Mouse (Mus musculus) heart, embryonic 11.5 days (tissue): ENCODE measurements around the gene Zfp239. TPM values are rescaled to one million over a fixed set of nuclear protein-coding genes. Genes with fewer than 3 reads are reported as not detected.
"Not testable (repeated sequence)": the region's sequence is repeated elsewhere in the genome, so short reads cannot be mapped to it uniquely, and the experiment has no call there.

Source experiments
- ATAC-seq: fragments of 200-750 bp; cut with Nextera tagmentation; replicated peaks from 2 replicates; pipeline ENCODE4 v1.8.0; 2017; ENCODE audit warnings: moderate library complexity; ENCODE audit not compliant: insufficient number of reproducible peaks, low FRiP score, low TSS enrichment
- H3K27ac ChIP-seq: fragments of 300-500 bp; sonication (generic); 2 replicates; pipeline ENCODE4 v1.5.1; 2014; ENCODE audit warnings: mild to moderate bottlenecking, low read depth, low read length
- H3K27me3 ChIP-seq: fragments of 300-500 bp; sonication (generic); 2 replicates; pipeline ENCODE4 v1.6.1; 2014; ENCODE audit warnings: mild to moderate bottlenecking, low read length, mixed read lengths; ENCODE audit not compliant: control insufficient read depth, insufficient read depth
- H3K36me3 ChIP-seq: fragments of 300-500 bp; sonication (generic); 2 replicates; pipeline ENCODE4 v1.6.1; 2014; ENCODE audit warnings: mild to moderate bottlenecking, low read length, moderate library complexity, mixed read lengths; ENCODE audit not compliant: control insufficient read depth, insufficient read depth
- H3K4me1 ChIP-seq: fragments of 300-500 bp; sonication (generic); 2 replicates; pipeline ENCODE4 v1.6.1; 2014; ENCODE audit warnings: low read length; ENCODE audit not compliant: control insufficient read depth, insufficient read depth
- H3K4me2 ChIP-seq: fragments of 300-500 bp; sonication (generic); 2 replicates; pipeline ENCODE4 v1.6.1; 2014; ENCODE audit warnings: mild to moderate bottlenecking, moderate library complexity
- H3K4me3 ChIP-seq: fragments of 300-500 bp; sonication (generic); 2 replicates; pipeline ENCODE4 v1.5.1; 2014; ENCODE audit warnings: low read depth, low read length
- H3K9ac ChIP-seq: fragments of 300-500 bp; sonication (generic); 2 replicates; pipeline ENCODE4 v1.6.1; 2014; ENCODE audit warnings: mild to moderate bottlenecking, low read depth, low read length, moderate library complexity
- H3K9me3 ChIP-seq: fragments of 300-500 bp; sonication (generic); replicated peaks from 2 replicates; pipeline ENCODE4 v1.6.1; 2016; ENCODE audit warnings: low read length; ENCODE audit not compliant: control insufficient read depth
- WGBS: fragments of 180-500 bp; shearing (Covaris S2); extraction: QIAGEN DNeasy Blood & Tissue Kit; methylation state at CpG from one replicate; pipeline ENCODE4 v1.1.7; 2014; ENCODE audit not compliant: insufficient replicate concordance; 5-methylcytosine and 5-hydroxymethylcytosine counted together
- polyA plus RNA-seq: library from polyadenylated mRNA; unstranded; fragments of >200 nt; fragmentation: Nextera tagmentation; extraction: Ambion mirVana; gene quantifications from 2 replicates; pipeline ENCODE4 v1.2.1, GENCODE M21; 2014

The Zfp239 gene
- polyA plus RNA-seq, 1 experiment from 2014 or later, result 4.1 TPM

DNA sequence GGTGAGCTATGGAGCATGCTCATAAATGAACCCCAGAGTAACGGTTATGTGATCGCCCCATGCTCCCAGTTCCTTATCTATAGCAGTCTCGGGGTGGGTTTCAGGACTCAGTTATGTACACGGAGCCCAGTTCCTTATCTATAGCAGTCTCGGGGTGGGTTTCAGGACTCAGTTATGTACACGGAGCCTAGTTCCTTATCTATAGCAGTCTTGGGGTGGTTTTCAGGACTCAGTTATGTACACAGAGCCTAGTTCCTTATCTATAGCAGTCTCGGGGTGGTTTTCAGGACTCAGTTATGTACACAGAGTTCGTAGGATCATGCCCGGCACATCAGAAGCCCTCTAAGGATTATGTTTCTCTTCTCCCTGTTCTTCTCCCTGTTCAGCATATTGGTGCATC is 17.3 kb upstream of the Zfp239 start:
- H3K4me2 ChIP-seq, result no peak overlapping the region
- peaks cover 4% of the 10 kb centered on the region; the same call in 1 of the 2 replicates for H3K4me1 ChIP-seq
- peaks cover 33% of the 10 kb centered on the region for H3K36me3 ChIP-seq
- ATAC-seq, result no peak
- 70% methylated on average over 9 of the region's 9 CpGs for WGBS
- H3K4me3 ChIP-seq, result no peak overlapping the region
- no peaks in the 10 kb centered on the region for H3K9me3 ChIP-seq
- no peak overlapping the region for H3K27ac ChIP-seq
- no peak overlapping the region for H3K9ac ChIP-seq
- H3K27me3 ChIP-seq, result no peaks in the 10 kb centered on the region

DNA sequence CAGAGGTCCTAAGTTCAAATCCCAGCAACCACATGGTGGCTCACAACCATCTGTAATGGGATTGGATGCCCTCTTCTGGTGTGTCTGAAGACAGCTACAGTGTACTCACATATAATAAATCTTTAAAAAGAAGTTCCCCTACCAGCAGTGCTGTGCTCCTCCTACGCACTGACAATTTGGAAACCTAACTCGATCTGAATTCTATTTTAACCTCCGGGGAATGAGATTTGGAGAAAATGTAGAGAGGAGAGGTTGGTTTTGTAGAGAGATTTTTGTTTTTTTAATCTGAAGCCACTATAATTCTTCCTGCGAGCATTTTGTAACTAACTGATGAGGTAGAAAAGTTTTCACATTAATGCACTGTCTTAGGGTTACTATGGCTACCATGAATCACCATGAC is 15.2 kb upstream of the Zfp239 start:
- H3K36me3 ChIP-seq, result peaks cover 33% of the 10 kb centered on the region
- 90% methylated on average over 4 of the region's 4 CpGs for WGBS
- H3K4me2 ChIP-seq, H3K4me1 ChIP-seq, ATAC-seq, H3K27ac ChIP-seq, H3K9me3 ChIP-seq, H3K9ac ChIP-seq, H3K27me3 ChIP-seq, H3K4me3 ChIP-seq: not testable (repeated sequence)

DNA sequence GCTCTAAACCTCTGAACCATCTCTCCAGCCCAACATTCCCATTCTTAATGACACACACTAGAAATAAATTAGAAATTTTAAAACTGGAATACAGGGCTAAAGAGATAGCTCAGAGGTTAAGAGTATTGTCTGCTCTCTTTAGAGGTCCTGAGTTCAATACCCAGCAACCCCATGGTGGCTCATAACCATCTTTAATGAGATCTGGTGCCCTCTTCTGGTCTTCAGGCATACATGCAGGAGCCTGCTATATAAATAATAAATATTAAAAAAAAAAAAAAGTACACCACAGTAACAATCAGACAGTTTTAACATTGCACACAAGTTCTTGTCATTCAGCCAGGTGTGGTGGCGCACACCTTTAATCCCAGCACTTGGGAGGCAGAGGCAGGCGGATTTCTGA is 14.1 kb upstream of the Zfp239 start:
- no peaks in the 10 kb centered on the region for H3K27me3 ChIP-seq
- no peak overlapping the region for H3K9ac ChIP-seq
- no peak overlapping the region for H3K4me2 ChIP-seq
- H3K4me3 ChIP-seq, result no peak overlapping the region
- H3K4me1 ChIP-seq, result no peaks in the 10 kb centered on the region
- no peak for ATAC-seq
- H3K9me3 ChIP-seq, result no peaks in the 10 kb centered on the region
- peaks cover 33% of the 10 kb centered on the region for H3K36me3 ChIP-seq
- no peak overlapping the region for H3K27ac ChIP-seq
- WGBS, result 85% methylated on average over 2 of the region's 2 CpGs

DNA sequence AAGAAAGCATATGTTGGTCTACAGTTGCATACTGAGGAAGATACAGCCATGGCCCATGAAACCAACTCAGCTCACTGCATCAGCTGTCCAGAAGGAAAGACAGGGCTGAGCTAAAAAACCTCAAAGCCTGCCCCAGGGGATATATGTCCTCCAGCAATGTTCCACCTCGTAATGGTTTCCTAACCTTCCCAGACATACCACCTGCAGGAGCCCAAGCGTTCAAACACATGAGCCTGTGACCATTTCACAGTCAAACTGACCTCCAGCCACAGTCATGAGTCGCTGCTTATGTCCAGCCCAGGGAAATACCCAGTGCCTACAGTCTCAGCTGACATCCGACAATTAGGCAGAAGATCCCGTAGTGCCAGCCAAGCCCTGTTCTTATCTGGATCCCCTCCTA is 13.3 kb upstream of the Zfp239 start:
- no peak overlapping the region for H3K4me3 ChIP-seq
- H3K9me3 ChIP-seq, result no peaks in the 10 kb centered on the region
- H3K36me3 ChIP-seq, result peaks cover 30% of the 10 kb centered on the region
- no peak overlapping the region for H3K9ac ChIP-seq
- H3K27me3 ChIP-seq, result no peaks in the 10 kb centered on the region
- H3K4me2 ChIP-seq, result no peak overlapping the region
- no peaks in the 10 kb centered on the region for H3K4me1 ChIP-seq
- H3K27ac ChIP-seq, result no peak overlapping the region
- no peak for ATAC-seq
- 80% methylated on average over 5 of the region's 5 CpGs for WGBS

DNA sequence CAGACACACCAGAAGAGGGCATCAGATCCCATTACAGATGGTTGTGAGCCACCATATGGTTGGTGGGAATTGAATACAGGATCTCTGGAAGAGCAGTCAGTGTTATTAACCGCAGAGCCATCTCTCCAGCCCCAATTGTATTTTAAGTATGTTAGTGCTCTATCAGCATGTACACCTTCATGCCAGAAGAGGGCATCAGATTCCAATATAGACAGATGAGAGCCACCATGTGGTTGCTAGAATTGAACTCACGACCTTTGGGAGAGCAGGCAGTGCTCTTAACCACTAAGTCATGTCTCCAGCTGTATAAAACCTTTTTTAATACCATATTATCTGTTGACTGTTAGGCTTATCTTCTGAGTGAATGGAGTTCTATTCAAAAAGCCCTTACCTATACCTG is 10.2 kb upstream of the Zfp239 start:
- 55% methylated on average over 2 of the region's 2 CpGs for WGBS
- H3K9me3 ChIP-seq, result no peaks in the 10 kb centered on the region
- H3K36me3 ChIP-seq, result peaks cover 13% of the 10 kb centered on the region
- no peaks in the 10 kb centered on the region for H3K4me1 ChIP-seq
- H3K27ac ChIP-seq, result no peak overlapping the region
- ATAC-seq, result no peak
- H3K27me3 ChIP-seq, result no peaks in the 10 kb centered on the region
- H3K9ac ChIP-seq, result no peak overlapping the region
- no peak overlapping the region for H3K4me3 ChIP-seq
- H3K4me2 ChIP-seq, result no peak overlapping the region

DNA sequence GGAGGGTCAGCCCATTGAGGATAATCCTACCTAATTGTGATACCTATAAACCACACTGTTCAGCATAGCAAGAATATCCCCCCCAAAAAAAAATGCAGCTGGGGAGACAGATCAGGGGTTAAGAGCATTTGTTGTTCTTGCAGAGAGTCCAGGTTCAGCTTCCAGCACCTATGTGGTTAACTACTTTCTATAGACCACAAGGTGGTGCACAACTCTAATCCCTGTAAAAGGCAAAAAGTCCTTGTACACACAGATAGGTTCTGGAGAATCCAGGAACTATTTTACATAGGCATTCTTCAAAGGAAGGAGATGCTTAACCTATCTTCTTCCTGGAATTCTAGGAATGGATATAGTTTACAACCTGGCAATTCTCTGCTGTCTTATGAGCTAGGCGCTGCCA is 3.9 kb upstream of the Zfp239 start:
- Histone ChIP-seq H3K4me3 (no peak overlapping the region), H3K4me2 (no peak overlapping the region), H3K27ac (no peak overlapping the region), H3K4me1 (no peaks in the 10 kb centered on the region), H3K9ac (no peak overlapping the region), H3K36me3 (no peaks in the 10 kb centered on the region), H3K9me3 (no peaks in the 10 kb centered on the region), H3K27me3 (no peaks in the 10 kb centered on the region)
- 76% methylated on average over 1 of the region's 1 CpGs for WGBS
- ATAC-seq, result no peak

DNA sequence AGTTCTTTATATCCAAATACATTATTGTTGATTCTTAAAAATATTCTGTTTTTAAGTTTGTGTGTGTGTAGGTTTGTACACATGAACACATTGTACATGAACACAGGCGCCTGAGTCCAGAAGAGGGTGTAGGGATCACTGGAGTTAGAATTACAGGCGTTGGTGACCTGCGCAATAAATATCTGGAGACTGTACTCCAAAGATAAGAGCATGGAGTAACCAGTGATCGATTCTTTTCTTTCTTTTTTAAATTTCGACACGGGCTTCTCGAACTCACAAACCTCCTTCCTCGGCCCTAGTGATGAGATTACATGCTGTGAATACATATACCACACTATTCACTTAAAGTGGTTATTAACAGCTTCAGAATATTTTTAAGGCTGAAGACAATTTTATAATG is 565 bp downstream of the Zfp239 start:
- 69% methylated on average over 8 of the region's 8 CpGs for WGBS
- H3K9ac ChIP-seq, result no peak overlapping the region
- no peak overlapping the region for H3K4me3 ChIP-seq
- H3K9me3 ChIP-seq, result no peaks in the 10 kb centered on the region
- H3K36me3 ChIP-seq, result no peaks in the 10 kb centered on the region
- H3K4me2 ChIP-seq, result peak overlapping the region; percentile 86
- no peaks in the 10 kb centered on the region for H3K27me3 ChIP-seq
- peaks cover 3% of the 10 kb centered on the region; the same call in 1 of the 2 replicates for H3K4me1 ChIP-seq
- H3K27ac ChIP-seq, result no peak overlapping the region
- ATAC-seq, result no peak

DNA sequence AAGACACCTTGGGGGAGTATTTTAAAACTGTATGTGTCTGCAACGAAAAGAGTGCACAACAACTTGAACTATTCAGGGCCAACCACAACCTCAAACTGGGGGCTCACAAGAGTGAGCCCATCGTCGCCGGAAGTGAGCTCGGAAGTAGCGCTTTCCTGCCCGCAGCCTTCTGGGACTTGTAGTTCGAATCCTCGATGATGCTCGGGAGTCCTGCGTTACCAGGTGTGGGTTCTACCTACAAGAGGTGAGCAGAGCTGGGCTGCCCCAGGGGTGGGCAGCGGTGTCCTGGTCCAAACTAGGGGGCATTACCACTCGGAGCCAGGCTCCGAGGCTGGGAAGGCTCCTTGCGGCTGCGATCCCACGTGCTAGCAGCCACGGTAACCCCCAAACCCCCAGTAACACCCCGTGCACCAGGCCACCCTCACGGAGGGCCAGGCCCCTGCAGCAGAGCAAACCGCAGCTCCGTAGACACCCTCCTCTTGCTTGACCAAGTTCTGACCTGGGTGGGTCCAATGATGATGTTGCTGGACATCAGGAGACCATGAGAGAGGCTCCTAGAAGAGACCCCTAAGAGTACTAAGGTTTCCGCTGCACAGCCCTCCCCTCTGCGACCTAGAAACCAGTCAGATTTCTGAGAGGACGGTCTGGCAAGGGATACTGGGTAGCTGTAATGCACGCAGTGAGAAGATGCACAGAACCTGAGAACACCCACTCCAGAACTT is 1.2 kb downstream of the Zfp239 start:
- peak overlapping the region; percentile 65 for H3K9ac ChIP-seq
- 2% methylated on average over 26 of the region's 26 CpGs for WGBS
- H3K4me1 ChIP-seq, result peaks cover 3% of the 10 kb centered on the region; the same call in 1 of the 2 replicates
- H3K27me3 ChIP-seq, result no peaks in the 10 kb centered on the region
- no peaks in the 10 kb centered on the region for H3K9me3 ChIP-seq
- peak overlapping the region; percentile 86 for H3K4me2 ChIP-seq
- ATAC-seq, result no peak; the same call in 1 of the 2 replicates
- H3K4me3 ChIP-seq, result peak overlapping the region; percentile 75
- no peaks in the 10 kb centered on the region for H3K36me3 ChIP-seq
- H3K27ac ChIP-seq, result no peak overlapping the region

DNA sequence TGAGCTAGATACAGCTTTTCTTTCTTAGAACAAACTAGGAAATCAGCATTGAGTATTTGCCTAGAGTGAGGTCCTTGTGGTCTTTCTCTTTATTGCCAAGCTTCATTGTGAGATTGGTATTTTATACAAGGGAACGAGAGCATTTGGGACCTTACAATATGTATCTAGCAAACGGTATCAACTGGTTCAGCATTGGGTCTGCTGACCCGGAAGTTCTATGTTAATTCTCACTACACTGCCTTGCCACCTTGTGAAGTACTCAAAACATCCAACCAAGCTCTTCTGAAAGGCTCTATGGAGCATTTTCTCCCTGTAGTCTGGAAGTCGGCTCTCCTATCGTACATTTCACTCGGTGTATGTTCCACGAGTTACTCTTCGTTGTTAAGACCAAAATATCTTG is 1.9 kb downstream of the Zfp239 start:
- H3K4me1 ChIP-seq, result peaks cover 3% of the 10 kb centered on the region; the same call in 1 of the 2 replicates
- no peak for ATAC-seq
- H3K4me3 ChIP-seq, result peak overlapping the region; percentile 75; the same call in 1 of the 2 replicates
- peak overlapping the region; percentile 86 for H3K4me2 ChIP-seq
- H3K9ac ChIP-seq, result no peak overlapping the region
- no peaks in the 10 kb centered on the region for H3K27me3 ChIP-seq
- H3K36me3 ChIP-seq, result no peaks in the 10 kb centered on the region
- no peak overlapping the region for H3K27ac ChIP-seq
- WGBS, result 87% methylated on average over 8 of the region's 8 CpGs
- H3K9me3 ChIP-seq, result no peaks in the 10 kb centered on the region
